Mouse (Mus musculus): ENCODE results near the gene Mllt6. TPM values are rescaled to one million over a fixed set of nuclear protein-coding genes. Genes with fewer than 3 reads are reported as not detected.
A peak's percentile ranks its signal among the peaks of the same experiment; 100 is the strongest.
"Not testable (repeated sequence)": the region's sequence is repeated elsewhere in the genome, so short reads cannot be mapped to it uniquely, and the experiment has no call there.

The Mllt6 gene
- total RNA-seq, 4 experiments from 2014 or later: 68.8 to 84.0 (median 69.8) TPM

DNA sequence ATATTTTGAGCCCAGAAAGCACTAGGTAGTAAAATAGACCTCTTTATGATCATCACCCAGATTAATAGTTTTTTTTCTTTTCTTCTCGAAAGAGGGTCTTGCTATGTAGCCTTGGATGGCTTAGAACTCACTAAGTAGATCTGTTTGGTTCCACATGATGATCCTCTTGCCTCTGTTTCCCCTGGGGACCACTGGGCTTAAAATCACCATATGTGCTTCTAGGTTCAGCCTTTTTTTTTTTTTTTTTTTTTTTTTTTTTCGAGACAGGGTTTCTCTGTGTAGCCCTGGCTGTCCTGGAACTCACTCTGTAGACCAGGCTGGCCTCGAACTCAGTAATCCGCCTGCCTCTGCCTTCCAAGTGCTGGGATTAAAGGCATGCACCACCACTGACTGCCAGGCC, 14.7 kb upstream of the Mllt6 start:
- DNase-seq (ENCODE audit: low spot score): not testable (repeated sequence)

GRCm38 (mm10) chr11:97650341-97650740, 12.9 kb upstream of the Mllt6 start:
- no peak for DNase-seq (ENCODE audit: low spot score)

DNA sequence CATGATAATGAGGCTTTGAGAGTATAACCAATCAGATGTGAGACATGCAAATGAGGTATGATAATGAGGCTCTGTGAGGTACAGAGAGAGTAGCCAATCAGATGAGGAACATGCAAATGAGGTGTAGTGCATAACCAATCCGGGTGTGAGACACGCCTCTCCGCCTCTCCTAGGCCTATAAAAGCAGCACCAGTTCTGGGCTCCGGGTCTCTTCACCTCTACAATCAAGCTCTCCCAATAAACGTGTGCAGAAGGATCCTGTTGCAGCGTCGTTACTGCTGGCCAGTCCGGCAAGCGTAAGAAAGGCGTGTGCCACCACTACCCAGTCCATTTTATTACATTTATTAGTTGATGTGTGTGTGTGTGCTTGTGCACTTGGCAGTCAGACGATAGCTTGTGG, 9.8 kb upstream of the Mllt6 start:
- not testable (repeated sequence) for DNase-seq (ENCODE audit: low spot score)

- DNase-seq (ENCODE audit: low spot score): no peak
Observed at GRCm38 (mm10) chr11:97654210-97654609, 9.0 kb upstream of the Mllt6 start.

DNA sequence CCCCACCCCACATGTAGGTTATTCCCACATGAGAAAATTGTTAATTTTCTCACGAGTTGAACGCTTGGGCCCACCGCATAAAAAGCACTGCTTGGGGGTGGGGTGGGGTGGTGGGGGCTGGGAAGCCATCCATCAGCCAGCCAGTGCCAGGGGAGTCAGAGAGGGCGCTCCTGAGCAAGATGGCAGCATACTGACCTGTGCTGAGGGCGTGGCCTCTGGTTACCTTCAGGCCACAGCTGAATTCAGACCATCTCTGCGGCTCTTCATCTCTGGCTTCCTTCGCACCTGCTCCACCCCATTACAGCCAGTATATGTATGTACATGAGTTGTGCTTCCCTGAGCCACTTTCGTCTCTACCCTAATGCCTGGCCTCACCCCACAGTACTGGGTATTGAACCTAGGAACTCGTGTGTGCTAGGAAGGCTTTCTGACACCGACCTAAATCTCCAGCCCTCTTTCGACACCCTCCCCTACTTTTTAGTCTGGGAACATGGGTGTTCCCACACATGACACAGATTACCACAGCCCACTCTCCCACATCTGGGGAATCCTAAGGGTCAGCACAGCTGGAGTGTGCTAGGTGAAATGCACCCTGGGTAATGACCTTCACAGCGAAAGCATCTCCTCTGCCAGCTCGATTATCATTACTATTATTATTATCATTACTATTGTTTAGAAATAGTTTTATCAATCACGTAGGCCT, 6.8 kb upstream of the Mllt6 start:
- no peak for DNase-seq (ENCODE audit: low spot score)

DNA sequence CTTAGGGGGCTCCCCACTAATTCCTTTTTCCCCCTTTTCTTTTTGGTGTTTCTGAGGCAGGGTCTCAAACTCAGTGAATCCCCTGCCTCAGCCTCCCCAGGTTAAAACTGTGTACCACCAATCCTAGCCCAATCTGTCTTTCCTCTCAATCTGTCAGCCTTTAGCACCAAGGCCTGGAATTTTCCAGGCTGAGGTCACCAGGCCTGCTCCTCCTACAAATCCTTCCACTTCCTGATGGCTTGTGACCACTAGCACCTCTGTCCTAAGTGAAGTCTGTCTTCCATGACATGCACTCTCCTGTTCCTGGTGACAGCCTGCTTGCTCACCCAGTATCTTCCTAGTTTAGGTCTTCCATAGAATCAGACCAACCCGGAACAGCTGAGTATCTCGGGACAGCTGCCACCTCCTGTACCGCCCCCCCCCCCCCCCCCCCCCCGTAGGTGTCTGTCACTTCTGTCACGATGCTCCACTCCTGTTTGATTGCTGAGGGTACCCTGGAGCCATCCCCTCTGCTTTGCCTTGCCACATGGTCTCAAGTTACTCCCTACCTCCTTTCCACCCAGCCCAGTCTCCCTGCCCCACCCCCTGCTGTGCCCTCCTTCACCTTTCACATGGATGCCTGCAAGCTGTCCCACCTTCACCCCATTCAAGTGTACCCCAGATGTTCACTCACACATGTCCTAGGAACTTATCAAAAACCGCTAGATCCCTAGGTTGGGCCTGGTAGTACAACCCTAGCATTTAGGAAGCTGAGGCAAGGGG, 5.8 kb upstream of the Mllt6 start:
- DNase-seq (ENCODE audit: low spot score): no peak

GRCm38 (mm10) chr11:97657967-97658366, 5.2 kb upstream of the Mllt6 start:
- not testable (repeated sequence) for DNase-seq (ENCODE audit: low spot score)

DNA sequence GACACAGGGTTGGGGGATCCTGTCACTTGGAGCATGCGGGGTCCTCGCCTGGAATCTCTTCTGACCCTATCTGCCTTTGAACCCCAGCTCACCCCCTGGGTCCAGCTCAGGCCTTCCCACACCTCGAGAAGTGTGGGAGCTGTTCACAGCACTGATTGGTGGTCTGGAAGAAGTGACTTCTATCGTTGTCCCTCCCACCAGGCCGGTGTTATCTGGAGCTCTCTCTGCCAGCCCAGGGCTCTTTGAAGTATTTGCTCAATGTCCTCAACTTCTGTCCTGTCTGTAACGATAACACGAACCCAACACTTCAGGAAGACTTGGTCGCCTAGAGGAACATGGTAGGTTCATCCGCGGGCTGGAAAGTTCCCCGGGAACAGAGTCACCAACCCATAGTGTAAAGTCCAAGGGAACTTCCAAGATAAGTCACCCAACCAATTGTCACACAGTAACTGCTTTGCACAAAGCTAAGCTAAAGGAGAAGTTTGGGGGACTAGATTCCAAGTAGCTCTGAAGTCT, 4.4 kb upstream of the Mllt6 start:
- DNase-seq (ENCODE audit: low spot score): no peak

DNA sequence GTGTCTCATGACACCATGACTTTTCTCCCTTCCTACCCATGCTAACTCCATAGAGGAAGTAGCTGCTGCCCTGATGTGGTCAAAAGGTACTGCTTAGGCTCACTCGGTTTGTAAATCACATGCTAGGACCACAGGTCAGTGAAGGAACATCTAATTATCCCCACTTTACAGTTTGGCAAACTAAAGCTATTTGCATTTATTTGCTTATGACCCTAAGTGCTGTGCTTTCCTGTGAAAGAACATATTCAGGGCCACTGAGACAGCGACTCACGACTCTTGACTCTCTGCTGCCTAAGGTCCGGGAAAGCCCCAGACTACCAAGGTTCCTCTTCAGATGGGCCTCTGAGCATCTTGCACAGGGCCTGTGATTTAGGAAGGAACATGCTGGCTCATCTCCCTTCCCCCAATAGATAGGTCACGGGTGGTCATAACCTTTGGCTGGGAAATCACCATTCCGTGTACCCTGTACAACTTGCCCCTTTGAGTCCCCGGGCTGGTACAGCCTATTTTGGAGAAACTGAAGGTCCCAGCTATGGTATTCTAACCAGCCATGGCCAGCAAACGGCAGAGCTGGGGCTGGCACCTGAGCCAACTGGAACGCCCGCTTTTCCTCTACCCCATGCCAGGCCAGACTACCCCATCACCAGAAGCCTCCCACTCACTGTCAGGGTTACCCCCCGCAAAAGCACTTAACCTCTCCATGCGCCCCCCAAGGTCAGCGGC, 3.8 kb upstream of the Mllt6 start:
- no peak for DNase-seq (ENCODE audit: low spot score)

DNA sequence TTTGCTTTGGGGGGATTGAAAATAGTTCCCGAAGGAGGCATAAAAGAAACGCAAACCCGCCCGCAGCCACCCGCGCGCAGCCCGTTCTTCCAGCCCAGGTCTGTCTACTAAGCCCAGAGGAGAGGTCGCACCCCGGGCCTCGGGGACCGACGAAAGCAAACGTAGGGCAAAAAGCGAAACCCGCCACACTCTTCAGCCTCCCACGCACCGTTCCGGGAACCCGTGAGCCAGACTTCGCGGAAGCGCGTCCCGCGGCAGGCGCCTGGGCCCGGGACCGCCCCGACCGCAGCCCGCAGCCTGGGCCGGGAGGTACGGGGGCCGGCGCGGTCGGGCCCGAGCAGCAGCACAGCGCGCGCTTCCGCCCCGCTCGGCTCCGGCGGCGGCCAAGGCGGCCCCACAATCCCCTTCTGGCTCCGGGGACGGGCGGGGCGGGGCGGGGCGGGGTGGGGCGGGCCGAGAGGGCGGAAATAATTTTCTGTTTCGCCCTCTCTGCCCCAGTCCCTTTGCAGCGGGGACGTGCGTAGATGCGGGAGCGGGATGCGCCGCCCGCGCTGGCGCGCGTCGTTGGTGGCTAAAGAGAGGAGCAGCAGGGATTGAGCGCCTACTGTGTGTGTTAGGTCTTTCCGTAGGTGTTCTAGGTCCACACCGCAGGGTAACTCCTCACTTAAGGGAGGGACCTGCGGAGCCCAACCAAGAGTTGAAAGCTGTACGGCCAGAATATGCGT, 3.1 kb upstream of the Mllt6 start:
- DNase-seq (ENCODE audit: low spot score): peak; percentile 76

GRCm38 (mm10) chr11:97660734-97661647, 2.2 kb upstream of the Mllt6 start:
- no peak for DNase-seq (ENCODE audit: low spot score)

GRCm38 (mm10) chr11:97661648-97662133, 1.5 kb upstream of the Mllt6 start:
- DNase-seq (ENCODE audit: low spot score): peak; percentile 75

GRCm38 (mm10) chr11:97662207-97662892, 864 bp upstream of the Mllt6 start:
- DNase-seq (ENCODE audit: low spot score): peak; percentile 34

DNA sequence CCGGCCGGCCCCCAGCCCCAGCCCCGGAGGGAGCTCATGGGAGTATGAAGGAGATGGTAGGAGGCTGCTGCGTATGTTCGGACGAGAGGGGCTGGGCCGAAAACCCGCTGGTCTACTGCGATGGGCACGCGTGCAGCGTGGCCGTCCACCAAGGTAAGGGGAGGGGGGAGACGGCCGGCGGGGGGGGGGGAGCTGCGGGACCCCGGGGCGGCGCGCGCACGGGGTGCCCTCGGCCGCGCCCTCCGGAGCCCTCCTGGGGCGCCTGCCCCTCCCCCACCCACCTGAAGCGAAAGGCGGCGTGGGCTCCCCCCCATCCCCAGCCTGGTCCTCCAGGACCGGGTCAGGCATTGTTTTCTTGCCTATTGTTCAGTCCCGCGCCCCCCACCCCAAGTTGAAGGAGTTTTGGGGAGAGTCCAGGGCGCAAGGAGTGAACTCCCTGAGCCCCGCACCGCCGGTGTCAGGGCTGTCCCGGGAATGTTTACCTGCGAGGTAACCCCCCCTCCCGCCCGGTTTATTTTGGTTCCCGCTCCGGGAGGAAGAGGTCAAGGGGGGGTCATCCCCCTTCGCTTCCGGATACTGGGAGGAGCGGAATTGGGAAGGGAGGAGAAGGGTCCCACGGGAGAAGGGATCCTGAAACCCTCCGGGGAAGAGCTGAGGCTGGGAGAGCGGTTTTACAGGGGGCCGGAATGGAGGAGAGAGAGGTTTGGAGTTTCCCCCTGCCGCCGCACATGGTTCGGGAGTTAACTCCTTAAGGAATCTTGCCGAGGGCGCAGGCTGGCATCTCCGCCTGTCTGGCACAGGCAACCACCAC, 519 bp downstream of the Mllt6 start:
- DNase-seq (ENCODE audit: low spot score): peak; percentile 79

DNA sequence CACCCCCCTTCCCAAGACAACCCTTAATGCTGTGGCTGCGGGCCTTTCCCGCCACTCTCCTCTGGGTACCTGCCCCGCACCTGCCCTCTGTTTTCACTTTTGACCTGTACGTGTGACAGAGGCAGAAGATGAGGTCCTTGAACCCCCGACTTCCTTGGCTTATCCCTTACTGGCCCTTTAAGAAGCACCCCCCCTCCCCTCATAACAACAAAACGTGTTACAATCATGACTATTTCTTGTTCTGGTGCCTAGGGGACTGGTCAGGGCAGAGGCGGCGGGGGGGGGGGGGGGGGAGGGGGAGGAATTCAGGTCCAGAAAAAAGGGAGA, 1.1 kb downstream of the Mllt6 start:
- no peak for DNase-seq (ENCODE audit: low spot score)

DNA sequence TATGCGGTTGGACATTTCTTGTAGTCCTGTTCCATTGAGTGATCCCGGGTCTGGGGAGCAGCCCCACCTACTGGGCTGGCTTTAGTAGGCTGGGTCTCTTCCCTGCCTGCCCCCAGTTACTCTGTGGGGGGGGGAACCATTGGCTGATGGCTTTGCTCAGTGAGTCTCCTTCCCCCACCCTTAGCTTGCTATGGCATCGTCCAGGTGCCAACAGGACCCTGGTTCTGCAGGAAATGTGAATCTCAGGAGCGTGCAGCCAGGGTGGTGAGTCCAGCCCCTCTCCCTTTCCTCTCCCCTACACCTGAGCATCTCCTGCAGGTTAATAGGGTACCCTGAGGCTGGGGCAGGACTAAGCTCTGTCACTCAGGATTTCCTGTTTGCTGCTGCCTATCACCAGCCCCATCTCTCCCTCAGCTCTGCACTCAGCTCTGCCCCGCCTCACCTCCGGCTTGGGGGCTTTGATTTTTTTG, 1.6 kb downstream of the Mllt6 start:
- DNase-seq (ENCODE audit: low spot score): no peak

DNA sequence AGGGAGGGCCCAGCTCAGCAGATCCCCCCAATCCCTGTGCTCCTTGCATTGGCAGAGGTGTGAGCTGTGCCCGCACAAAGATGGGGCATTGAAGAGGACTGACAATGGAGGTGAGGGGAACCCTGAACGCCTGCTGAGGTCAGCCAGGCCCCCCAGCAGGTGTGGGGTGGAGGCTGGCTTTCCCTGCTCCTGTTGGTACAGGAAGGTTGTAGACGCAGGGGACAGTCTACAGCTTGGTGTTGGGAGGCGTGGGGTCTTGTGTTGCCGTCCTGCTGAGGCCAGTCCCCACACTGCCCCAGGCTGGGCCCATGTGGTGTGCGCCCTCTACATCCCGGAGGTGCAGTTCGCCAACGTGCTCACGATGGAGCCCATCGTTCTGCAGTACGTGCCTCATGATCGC, 2.2 kb downstream of the Mllt6 start:
- no peak for DNase-seq (ENCODE audit: low spot score)

DNA sequence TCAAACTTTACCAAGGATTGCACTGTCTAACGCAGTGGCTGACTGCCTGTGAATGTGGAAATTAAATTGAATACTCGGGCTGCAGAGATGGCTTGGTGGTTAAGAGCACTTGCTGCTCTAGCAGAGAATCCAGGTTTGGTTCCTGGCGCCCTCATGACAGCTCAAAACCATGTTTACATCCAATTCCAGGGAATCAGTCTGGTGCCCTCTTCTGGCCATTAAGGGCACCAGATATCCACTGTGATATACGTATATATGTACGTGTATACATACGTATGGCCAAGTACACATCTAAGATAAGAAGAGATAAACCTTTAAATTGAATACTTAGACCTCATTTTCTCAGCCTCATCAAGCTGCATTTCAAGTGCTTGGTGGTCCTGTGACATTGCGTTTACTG, 3.0 kb downstream of the Mllt6 start:
- DNase-seq (ENCODE audit: low spot score): no peak

GRCm38 (mm10) chr11:97666794-97667193, 3.6 kb downstream of the Mllt6 start:
- DNase-seq (ENCODE audit: low spot score): no peak
